Mouse (Mus musculus) hindbrain, embryonic 11.5 days (tissue): Measurements from ENCODE around the gene Hmga1. TPM values are rescaled to one million over a fixed set of nuclear protein-coding genes. Genes with fewer than 3 reads are reported as not detected.

Source experiments
- ATAC-seq: fragments of 200-750 bp; cut with Nextera tagmentation; 2 replicates; pipeline ENCODE4 v1.8.0; 2017; ENCODE audit warnings: mild to moderate bottlenecking, moderate TSS enrichment, moderate library complexity; ENCODE audit not compliant: low FRiP score
- DNase-seq: peaks from one replicate; pipeline ENCODE4 v3.0.0-alpha.2; 2015; ENCODE audit warnings: low spot score
- H3K27ac ChIP-seq: fragments of 300-500 bp; sonication (generic); 2 replicates; pipeline ENCODE4 v1.5.1; 2014; ENCODE audit warnings: mild to moderate bottlenecking, low read depth, low read length
- H3K27me3 ChIP-seq: fragments of 300-500 bp; sonication (generic); 2 replicates; pipeline ENCODE4 v1.6.1; 2014; ENCODE audit warnings: mild to moderate bottlenecking, low read length, moderate library complexity, mixed read lengths; ENCODE audit not compliant: control insufficient read depth, insufficient read depth
- H3K36me3 ChIP-seq: fragments of 300-500 bp; sonication (generic); 2 replicates; pipeline ENCODE4 v1.6.1; 2014; ENCODE audit warnings: mild to moderate bottlenecking, low read length, moderate library complexity, mixed read lengths; ENCODE audit not compliant: control insufficient read depth, insufficient read depth
- H3K4me1 ChIP-seq: fragments of 300-500 bp; sonication (generic); replicated peaks from 2 replicates; pipeline ENCODE4 v1.6.1; 2014; ENCODE audit warnings: low read length, mixed read lengths; ENCODE audit not compliant: control insufficient read depth, insufficient read depth
- H3K4me2 ChIP-seq: fragments of 300-500 bp; sonication (generic); replicated peaks from 2 replicates; pipeline ENCODE4 v1.6.1; 2014; ENCODE audit warnings: mild to moderate bottlenecking, low read depth, low read length
- H3K4me3 ChIP-seq: fragments of 300-500 bp; sonication (generic); 2 replicates; pipeline ENCODE4 v1.5.1; 2014; ENCODE audit warnings: low read depth, low read length
- H3K9ac ChIP-seq: fragments of 300-500 bp; sonication (generic); 2 replicates; pipeline ENCODE4 v1.6.1; 2014; ENCODE audit warnings: low read depth, low read length
- H3K9me3 ChIP-seq: fragments of 300-500 bp; sonication (generic); 2 replicates; pipeline ENCODE4 v1.6.1; 2016; ENCODE audit warnings: low read length; ENCODE audit not compliant: control insufficient read depth
- WGBS: fragments of 180-500 bp; shearing (Covaris S2); extraction: QIAGEN DNeasy Blood & Tissue Kit; methylation state at CpG from one replicate; pipeline ENCODE4 v1.1.7; 2014; 5-methylcytosine and 5-hydroxymethylcytosine counted together
- polyA plus RNA-seq: library from polyadenylated mRNA; unstranded; fragments of >200 nt; fragmentation: Nextera tagmentation; extraction: Ambion mirVana; gene quantifications from 2 replicates; pipeline ENCODE4 v1.2.1, GENCODE M21; 2014

Gene Hmga1
- polyA plus RNA-seq, 1 experiment from 2014 or later, result 305 TPM

DNA sequence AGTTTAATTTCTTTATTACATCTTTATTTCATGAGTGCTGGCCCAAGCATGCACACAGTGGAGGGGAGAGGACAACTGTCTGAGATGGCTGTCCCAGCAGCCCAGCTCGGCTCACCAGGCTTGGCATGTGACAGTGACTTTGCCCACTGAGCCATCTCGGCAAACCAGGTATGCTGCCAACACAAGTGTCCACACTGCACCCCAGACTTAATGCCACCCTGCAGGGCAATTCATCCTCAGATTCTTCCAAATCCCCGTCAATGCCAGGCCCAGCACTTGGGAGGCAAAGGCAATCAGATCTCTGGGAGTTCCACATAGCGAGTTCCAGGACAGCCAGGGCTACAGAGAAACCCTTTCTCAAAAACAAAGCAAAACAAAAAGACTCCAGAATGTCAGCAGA, 56.7 kb downstream of the Hmga1 start:
- no peak for ATAC-seq
- Histone ChIP-seq H3K27ac (no peak overlapping the region), H3K9ac (no peak overlapping the region), H3K4me1 (no peaks in the 10 kb centered on the region; the same call in 1 of the 2 replicates), H3K36me3 (0 out of 2 replicates have a peak, but pooled peaks cover 4% of the 10 kb centered on the region), H3K4me2 (no peak overlapping the region), H3K9me3 (no peaks in the 10 kb centered on the region), H3K27me3 (no peaks in the 10 kb centered on the region), H3K4me3 (no peak overlapping the region)
- WGBS, result 86% methylated on average over 4 of the region's 4 CpGs
- DNase-seq, result no peak

Other genes starting within 250 kb of the Hmga1 start
- gene Grm4, start 35.1 kb upstream of the Hmga1 start, polyA plus RNA-seq, result 2.5 and 3.6 TPM in 2 replicates
- gene AI413582, start 9.3 kb downstream of the Hmga1 start, polyA plus RNA-seq, result 17.1 and 19.0 TPM in 2 replicates
- gene Nudt3, start 67.0 kb downstream of the Hmga1 start, polyA plus RNA-seq, result 53.3 and 61.2 TPM in 2 replicates
- not detected in 2 replicates for gene RPS10-NUDT3, start 78.7 kb downstream of the Hmga1 start, polyA plus RNA-seq
- 817 and 827 TPM in 2 replicates for gene Rps10, start 80.2 kb downstream of the Hmga1 start, polyA plus RNA-seq
- 3.5 and 3.7 TPM in 2 replicates for gene Pacsin1, start 99.0 kb downstream of the Hmga1 start, polyA plus RNA-seq
- gene Spdef, start 172.5 kb downstream of the Hmga1 start, polyA plus RNA-seq, result 0.17 TPM in 1 of 2 replicates, not detected in the other